Mouse (Mus musculus): Measurements from ENCODE around the gene Yif1a.

DNA sequence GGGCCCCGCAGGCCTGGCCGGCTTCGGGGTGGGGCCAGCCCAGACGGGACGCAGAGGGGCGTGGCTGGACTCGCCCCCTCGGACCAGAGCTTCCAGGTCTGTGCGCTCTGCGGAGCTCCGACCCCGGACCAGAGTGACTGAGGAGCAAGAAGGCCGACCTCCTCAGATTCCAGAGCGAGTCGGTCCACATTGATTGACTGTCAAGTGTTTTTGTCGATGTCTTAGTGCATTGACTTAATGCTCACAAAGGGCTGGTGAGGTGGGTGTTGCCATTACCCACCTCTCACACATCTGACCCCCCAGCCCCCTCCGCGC, 30.0 kb downstream of the Yif1a start, which contains the start of gene Klc2:
- no peak for TF ChIP-seq EP300 (IDR thresholded peaks at IDR 0.05; ENCODE audit: low read depth)
- no peak for TF ChIP-seq CTCF (IDR thresholded peaks at IDR 0.05; ENCODE audit: low read depth)
